Mouse (Mus musculus): Measurements from ENCODE around the gene Atxn7l2. TPM values are rescaled to one million over a fixed set of nuclear protein-coding genes. Genes with fewer than 3 reads are reported as not detected.
A peak's percentile ranks its signal among the peaks of the same experiment; 100 is the strongest.
"Not testable (repeated sequence)": the region's sequence is repeated elsewhere in the genome, so short reads cannot be mapped to it uniquely, and the experiment has no call there.

The Atxn7l2 gene
- total RNA-seq (2021) (1 to 10 TPM; 9.1 to 9.4 TPM), polyA plus RNA-seq (2012; rRNA removed) (11.8 and 13.5 TPM in 2 replicates)
- long read RNA-seq, partial matches to known transcripts, result 4 of 10 reads
- long read RNA-seq, other reads (novel, unspliced or antisense), result 0 of 10 reads

DNA sequence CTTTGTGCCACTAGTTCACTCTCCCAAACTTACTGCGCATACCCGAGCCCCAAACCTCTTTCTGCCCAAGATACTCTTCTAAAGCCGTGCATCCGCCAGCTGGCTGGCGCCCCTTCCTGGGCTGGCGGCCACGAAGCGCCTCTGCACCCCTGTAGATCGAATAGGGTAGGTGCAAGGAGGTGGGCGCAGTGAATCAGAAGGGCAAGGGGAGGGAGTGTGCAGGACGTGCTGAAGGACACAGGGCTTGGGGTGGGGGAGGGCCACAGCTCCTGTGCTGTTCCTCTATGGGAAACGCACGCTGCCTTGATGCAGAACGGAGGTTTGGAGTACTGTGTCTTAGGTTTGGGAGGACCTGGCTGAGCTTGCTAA lies at the start of gene Atxn7l2:
Gene Atxn7l2 (minus strand): TSS at position 164 of the 369 bp plus-strand sequence.
- DNase-seq, result no peak

DNA sequence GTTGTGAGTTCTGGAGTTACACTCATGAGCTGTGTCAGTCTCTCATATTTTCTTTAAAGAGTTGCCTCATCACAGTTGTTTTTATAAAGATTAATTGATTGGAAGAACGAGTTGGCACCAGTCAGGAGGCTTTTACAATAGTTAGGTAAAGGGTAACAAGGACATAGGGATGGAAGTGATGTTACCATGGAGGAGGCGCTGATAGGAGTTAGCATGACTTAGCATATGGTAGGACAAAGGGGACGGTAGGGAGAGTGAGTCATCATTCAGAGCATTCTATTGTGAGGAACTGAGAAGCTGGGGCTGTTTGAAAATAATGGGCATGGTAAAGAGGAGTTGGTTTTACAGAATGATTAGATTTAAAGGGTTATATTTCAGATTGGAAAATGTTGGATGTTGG lies 48.6 kb upstream of the Atxn7l2 start:
- no peak for DNase-seq

GRCm38 (mm10) chr3:108257831-108258500 lies 47.2 kb upstream of the Atxn7l2 start:
- DNase-seq, result no peak

DNA sequence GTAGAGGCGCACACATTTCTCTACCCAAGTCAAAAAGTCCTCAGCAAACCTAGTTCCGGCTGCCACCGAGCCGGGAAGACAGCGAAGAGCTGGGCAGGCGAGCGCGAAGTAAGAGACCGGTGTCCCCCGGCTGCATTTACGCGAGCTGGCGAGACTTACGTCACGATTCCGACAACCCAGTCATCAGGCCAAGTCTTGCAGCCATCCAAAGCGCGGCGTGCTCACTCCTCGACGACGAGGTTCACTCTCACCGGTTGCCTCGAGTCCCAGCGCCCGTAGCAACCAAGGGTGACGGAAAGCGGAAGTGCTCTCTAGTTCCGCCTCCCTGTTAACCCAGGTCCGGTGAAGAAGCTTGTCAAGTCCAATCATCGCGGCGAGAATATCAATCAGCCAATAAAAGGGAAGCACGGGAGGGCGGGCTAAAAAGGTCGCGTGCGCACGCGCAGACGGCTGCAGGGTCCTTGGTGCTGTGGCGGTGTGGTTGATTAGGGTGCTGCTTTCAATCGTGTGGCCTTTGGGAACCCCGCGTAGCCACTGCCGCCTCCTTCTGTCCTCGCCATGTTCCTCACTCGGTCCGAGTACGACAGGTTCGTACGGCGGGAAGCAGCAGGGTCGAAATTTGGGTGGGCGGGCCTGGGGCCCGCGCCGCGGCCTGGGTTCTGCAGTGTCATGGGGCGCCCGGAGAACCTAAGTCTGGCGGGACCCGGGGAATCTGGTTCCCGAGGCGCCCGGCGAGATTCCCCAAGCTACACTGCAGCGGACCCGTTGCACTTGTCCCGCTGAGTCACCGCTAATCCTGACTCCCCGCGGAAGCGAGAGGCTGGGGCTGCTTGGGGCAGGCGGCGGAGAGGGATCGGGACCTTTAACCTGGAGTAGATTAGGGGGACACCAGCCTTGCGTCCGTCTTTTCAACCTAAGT lies 46.2 kb upstream of the Atxn7l2 start, which contains the start of gene Psma5:
Gene Psma5 (plus strand): TSS at position 208 of the 919 bp plus-strand sequence.
- peak; percentile 98 for DNase-seq

- no peak for DNase-seq
Observed at GRCm38 (mm10) chr3:108246857-108247256, 36.1 kb upstream of the Atxn7l2 start.

GRCm38 (mm10) chr3:108241243-108241839 lies 30.6 kb upstream of the Atxn7l2 start:
- DNase-seq, result no peak

- not testable (repeated sequence) for DNase-seq
Observed at GRCm38 (mm10) chr3:108237474-108238102, 26.9 kb upstream of the Atxn7l2 start.

DNA sequence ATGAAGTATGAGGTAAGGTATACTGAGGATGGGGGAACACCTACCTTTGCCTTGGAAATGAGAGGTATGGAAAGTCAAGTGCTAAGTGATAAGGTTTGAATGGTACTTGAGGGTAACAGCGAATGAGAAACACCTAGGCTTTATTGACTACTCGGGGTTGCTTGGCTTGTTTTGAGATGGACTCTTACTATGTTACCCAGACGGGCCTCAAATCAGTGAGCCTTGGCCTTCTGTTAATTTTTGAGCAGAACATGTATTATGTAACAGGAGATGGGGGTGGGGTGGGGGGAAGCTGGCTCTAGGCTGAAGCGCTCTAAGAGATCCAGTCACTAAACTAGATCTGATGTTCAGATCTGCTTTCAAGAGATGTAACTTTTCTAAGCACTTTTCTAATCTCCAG lies 20.9 kb upstream of the Atxn7l2 start:
- no peak for DNase-seq

DNA sequence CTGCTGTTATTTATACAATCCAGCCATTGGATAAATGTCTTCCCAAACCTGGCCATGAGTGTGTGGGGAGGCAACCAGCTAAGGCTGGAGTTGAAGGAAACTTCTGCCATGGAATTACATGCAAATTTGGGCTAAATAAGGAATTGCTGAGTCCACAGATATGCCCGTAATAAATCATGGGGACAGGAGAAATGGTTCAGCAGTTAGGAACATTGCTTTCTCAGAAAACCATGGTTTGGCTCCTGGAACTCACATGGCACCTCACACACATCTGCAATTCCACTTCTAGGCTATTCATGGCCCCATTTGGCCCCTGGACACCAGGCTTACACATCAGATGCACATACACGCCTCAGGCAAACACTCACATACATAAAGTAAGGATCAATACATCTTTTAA lies 16.8 kb upstream of the Atxn7l2 start:
- no peak for DNase-seq

DNA sequence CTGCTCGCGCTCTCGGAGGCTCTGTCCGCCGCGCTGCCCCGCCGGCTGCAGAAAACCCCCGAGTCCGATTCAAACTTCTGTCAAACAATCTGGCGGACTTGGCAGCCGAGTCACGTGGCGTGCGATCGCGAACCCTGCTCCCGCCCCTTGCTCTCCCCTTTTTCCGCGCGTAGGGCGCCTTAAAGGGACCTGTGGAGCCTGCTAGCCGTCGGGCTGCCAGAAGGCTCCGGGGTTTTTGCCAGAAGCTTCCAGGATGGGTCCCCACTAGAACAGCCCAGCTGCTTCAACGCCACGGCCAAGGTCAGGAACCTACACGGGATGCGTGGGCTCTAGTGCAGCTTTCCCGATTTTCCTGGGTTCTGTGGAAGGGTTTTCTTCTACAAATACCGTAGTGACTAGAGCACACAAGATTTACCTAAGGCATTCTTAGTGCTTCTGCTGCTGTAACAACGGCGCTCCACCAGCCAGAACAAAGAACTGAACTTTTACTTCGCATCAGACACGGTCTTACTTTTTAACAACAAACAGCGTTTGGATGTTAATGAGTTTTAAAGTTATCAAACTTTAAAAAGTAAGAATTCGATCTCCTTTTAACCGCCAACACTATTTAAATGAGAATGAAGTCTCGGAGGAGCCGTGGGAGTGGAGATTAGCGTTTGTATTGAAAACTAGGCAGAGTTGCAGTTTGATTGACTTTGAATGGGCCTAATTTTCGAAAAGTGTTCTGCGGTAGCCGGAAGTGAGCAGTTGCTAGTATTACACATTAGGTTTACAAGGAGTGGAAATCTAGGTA lies 16.0 kb upstream of the Atxn7l2 start, which contains the start of gene Sypl2:
Gene Sypl2 (minus strand): TSS at position 91 of the 793 bp plus-strand sequence.
- DNase-seq, result peak; percentile 71

- no peak for DNase-seq
Observed at GRCm38 (mm10) chr3:108225711-108226557, 15.2 kb upstream of the Atxn7l2 start.

- DNase-seq, result no peak
Observed at GRCm38 (mm10) chr3:108220661-108221060, 9.9 kb upstream of the Atxn7l2 start.

DNA sequence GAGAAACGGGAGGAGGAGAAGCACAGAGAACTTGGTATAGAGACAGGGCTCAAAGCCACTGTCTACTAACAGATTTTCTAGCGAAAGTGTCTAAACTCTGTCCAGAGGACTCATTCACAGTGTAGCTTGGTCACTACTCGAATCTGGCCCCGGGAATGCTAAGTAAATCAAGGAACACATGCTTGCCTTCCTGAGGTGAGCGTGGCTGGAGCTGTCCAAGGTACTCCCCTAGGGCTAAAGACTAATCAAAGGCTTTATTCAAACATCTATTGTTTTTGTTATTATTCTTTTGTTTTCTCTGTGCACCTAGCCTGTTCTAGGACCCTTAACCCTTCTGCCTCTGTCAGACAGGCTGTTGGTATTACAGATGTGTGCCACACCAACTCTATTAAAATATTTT lies 4.0 kb upstream of the Atxn7l2 start:
- peak; percentile 11 for DNase-seq

GRCm38 (mm10) chr3:108212406-108212805 lies 1.7 kb upstream of the Atxn7l2 start:
- no peak for DNase-seq

GRCm38 (mm10) chr3:108211845-108212244 lies 1.1 kb upstream of the Atxn7l2 start:
- DNase-seq, result no peak

DNA sequence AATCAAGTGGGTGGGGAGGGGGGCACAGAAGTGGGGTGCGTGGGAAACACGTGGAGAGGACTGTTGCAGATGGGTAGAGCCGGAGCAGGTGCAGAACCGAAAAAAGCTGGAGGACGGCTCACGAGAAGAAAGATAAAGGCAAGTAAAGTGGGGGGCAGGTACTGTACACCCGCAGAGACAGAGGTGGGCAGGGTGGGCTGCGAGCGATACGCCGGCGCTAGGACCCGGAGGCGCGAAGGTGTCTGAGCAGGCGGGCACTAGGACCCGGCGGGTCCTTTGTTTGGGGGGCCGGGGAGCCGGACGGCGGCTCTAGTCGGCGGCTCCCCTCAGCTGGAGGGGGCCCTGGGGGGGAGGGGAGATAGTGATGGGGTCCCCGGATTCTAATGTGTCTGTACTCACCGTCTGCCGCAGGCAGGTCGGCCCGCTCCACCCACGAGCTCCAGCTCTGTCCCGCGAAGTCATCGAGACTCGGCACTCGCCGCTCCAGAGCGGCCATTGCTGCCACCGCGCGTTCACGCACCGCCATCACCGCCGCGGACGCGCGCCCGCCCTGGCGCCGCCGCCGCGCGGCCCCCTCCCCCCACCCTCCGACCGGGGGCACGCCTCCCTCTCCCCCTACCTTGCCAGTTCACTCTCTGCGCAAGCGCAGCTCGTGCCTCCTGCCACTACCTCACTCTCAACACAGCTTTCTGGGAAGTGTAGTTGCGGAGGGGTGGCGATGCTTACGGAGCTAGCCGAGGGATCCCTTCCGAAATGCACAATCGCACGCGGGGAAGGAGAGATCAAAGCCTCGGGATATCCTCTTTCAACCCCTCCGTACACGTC lies 576 bp downstream of the Atxn7l2 start:
- peak; percentile 95 for DNase-seq

DNA sequence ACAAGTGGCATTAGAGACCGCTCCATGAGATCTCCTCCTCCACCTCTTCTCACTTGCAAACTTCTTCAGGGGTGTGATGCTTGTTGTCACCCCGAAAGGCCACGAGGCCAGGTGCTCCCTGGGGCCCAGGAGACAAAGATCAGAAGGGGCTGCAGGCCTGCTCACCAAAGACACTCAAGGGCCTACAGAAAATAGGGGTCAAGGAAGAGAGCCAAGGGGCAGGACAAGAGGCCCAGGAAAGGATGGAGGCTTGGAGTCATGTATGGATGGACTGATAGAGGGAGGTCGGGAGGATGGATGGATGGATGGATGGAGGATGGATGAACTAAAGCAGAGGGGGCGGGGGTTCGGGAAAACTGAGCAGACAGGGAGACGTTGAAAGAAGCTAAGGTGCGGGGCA lies 1.2 kb downstream of the Atxn7l2 start:
- DNase-seq, result no peak

GRCm38 (mm10) chr3:108209001-108209400 lies 1.7 kb downstream of the Atxn7l2 start:
- no peak for DNase-seq

DNA sequence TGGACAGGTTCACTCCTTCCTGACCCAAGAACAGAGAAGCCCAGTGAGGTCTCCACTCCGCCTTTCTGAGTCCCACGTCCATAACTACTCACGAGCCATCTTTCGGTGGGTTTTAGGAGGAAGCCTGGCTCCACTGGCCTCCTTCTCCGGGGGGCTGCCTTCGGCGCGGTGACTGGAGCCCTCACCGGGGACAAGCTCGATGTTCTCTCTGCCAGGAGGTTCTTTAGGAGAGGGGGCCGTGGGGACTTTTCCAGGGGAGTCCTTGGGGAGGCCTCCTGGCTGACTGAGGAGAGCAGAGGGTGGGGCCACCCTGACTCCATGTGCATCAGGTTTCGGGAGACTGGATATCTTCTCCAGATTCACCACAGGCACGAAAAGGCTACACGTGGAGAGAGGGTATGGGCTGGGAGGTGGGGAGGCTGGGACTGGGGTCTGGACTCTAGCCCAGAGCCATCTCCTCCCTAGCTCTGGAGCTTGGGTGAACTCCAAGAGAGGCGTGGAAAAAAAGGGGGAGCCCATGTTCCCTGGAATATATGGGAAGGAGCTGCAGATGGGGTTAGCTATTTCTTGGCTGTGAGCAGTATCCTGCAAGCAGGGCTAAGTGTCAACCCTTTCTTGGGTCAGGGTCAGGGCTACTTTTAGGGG lies 3.9 kb downstream of the Atxn7l2 start:
- DNase-seq, result no peak

Measured in adrenal gland, adult 2 months (tissue).